Mouse (Mus musculus) olfactory bulb, adult 2 months (tissue): ENCODE data around the gene Rasl12.

ENCODE experiments used
- CTCF ChIP-seq: fragments of 200-500 bp; IDR thresholded peaks from 2 replicates; pipeline ENCODE4 v1.5.1; 2012; ENCODE audit warnings: low read depth, mild to moderate bottlenecking, low read length, moderate library complexity; ENCODE audit not compliant: insufficient read depth
- POLR2A ChIP-seq: fragments of 200-500 bp; IDR thresholded peaks from 2 replicates; pipeline ENCODE4 v1.6.1; 2012; ENCODE audit warnings: mild to moderate bottlenecking, low read depth, low read length, moderate library complexity; ENCODE audit not compliant: insufficient read depth

GRCm38 (mm10) chr9:65427511-65427910 lies 29.2 kb downstream of the Rasl12 start:
- TF ChIP-seq POLR2A: no peak
- TF ChIP-seq CTCF: no peak
